Mouse (Mus musculus) 3T3-L1 (cell line): ENCODE results near the gene Vmn1r166.
"Not testable (repeated sequence)": the region's sequence is repeated elsewhere in the genome, so short reads cannot be mapped to it uniquely, and the experiment has no call there.

Source experiments
- DNase-seq: peaks from one replicate; pipeline ENCODE4 v3.0.0-alpha.2; 2015; ENCODE audit warnings: low read depth, low spot score

The Vmn1r166 gene

GRCm38 (mm10) chr7:23251582-23251981 lies at the start of gene Vmn1r166:
Gene Vmn1r166 (minus strand): TSS chr7:23251682.
- not testable (repeated sequence) for DNase-seq

GRCm38 (mm10) chr7:23300892-23301291 lies 49.4 kb upstream of the Vmn1r166 start, which contains the start of gene Nlrp4e:
Gene Nlrp4e (plus strand): TSS chr7:23301192.
- DNase-seq, result not testable (repeated sequence)

GRCm38 (mm10) chr7:23278800-23279199 lies 27.3 kb upstream of the Vmn1r166 start, which contains the start of gene Gm6902:
Gene Gm6902 (minus strand): TSS chr7:23278900.
- DNase-seq, result not testable (repeated sequence)

- DNase-seq, result not testable (repeated sequence)
Observed at GRCm38 (mm10) chr7:23217032-23217431, 34.5 kb downstream of the Vmn1r166 start, which contains the start of gene Vmn1r165. Gene Vmn1r165 (plus strand): TSS chr7:23217332.
